Mouse (Mus musculus) adrenal gland, adult 8-10 months (tissue): ENCODE data around the gene Hibadh. TPM values are rescaled to one million over a fixed set of nuclear protein-coding genes. Genes with fewer than 3 reads are reported as not detected.

Source experiments
- DNase-seq: peaks from one replicate; pipeline ENCODE4 v3.0.0; 2022
- total RNA-seq, 4 experiments: library from RNA; stranded (reverse); gene quantifications; 2 replicates each; pipeline ENCODE4 v1.2.4; 2022

The Hibadh gene
- total RNA-seq, 4 experiments from 2014 or later, result 112 to 180 (median 143) TPM

- no peak for DNase-seq
These were observed 1.6 kb downstream of the Hibadh start for GRCm38 (mm10) chr6:52638471-52639185.

- no peak for DNase-seq
These were observed 2.9 kb downstream of the Hibadh start for GRCm38 (mm10) chr6:52637337-52637736.

GRCm38 (mm10) chr6:52635395-52635794, 4.8 kb downstream of the Hibadh start:
- DNase-seq, result no peak

GRCm38 (mm10) chr6:52630625-52631024, 9.6 kb downstream of the Hibadh start:
- DNase-seq, result no peak

- no peak for DNase-seq
These were observed 11.0 kb downstream of the Hibadh start for GRCm38 (mm10) chr6:52629180-52629579.

- no peak for DNase-seq
These were observed 13.5 kb downstream of the Hibadh start for GRCm38 (mm10) chr6:52626735-52627134.

GRCm38 (mm10) chr6:52623741-52624140, 16.4 kb downstream of the Hibadh start:
- DNase-seq, result no peak

GRCm38 (mm10) chr6:52621731-52622480, 18.3 kb downstream of the Hibadh start:
- peak; percentile 5 for DNase-seq

GRCm38 (mm10) chr6:52620090-52620489, 20.1 kb downstream of the Hibadh start:
- DNase-seq, result no peak

GRCm38 (mm10) chr6:52609626-52610352, 30.4 kb downstream of the Hibadh start:
- no peak for DNase-seq

- no peak for DNase-seq
These were observed 32.1 kb downstream of the Hibadh start for GRCm38 (mm10) chr6:52608121-52608520.

- no peak for DNase-seq
These were observed 33.3 kb downstream of the Hibadh start for GRCm38 (mm10) chr6:52606746-52607347.

- no peak for DNase-seq
These were observed 38.2 kb downstream of the Hibadh start for GRCm38 (mm10) chr6:52601706-52602642.

- no peak for DNase-seq
These were observed 39.1 kb downstream of the Hibadh start for GRCm38 (mm10) chr6:52601117-52601516.

- no peak for DNase-seq
These were observed 45.4 kb downstream of the Hibadh start for GRCm38 (mm10) chr6:52594752-52595151.

- no peak for DNase-seq
These were observed 53.6 kb downstream of the Hibadh start for GRCm38 (mm10) chr6:52586564-52586963.

GRCm38 (mm10) chr6:52584383-52584782, 55.8 kb downstream of the Hibadh start:
- DNase-seq, result peak; percentile 11

- no peak for DNase-seq
These were observed 59.1 kb downstream of the Hibadh start for GRCm38 (mm10) chr6:52581081-52581480.

- DNase-seq, result no peak
These were observed 61.9 kb downstream of the Hibadh start for GRCm38 (mm10) chr6:52578322-52578721.

- DNase-seq, result no peak
These were observed 62.9 kb downstream of the Hibadh start for GRCm38 (mm10) chr6:52577270-52577669.

GRCm38 (mm10) chr6:52568706-52569105, 71.5 kb downstream of the Hibadh start:
- DNase-seq, result no peak
